Mouse (Mus musculus): ENCODE data around the gene Pbx3.

Gene Pbx3

DNA sequence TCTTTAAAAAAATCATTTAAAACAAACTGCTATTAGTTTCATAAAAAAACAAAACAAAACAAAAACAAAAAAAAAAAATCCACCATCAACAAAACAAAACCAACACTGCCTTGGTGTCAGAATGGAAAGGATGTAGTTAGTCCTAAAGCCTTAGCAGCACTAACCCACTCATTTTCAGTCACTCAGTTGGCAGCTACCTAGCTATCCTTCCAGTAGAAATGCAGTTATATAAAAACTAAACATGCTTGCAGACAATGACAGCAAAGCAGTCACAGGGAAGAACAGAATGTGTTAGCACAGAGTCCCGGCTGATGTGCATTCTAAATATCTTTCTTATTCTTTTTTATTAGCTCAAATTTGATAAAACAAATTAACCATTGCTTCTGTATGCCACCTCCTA, 160.5 kb downstream of the Pbx3 start:
- no peak for TF ChIP-seq GATA4 (IDR thresholded peaks at IDR 0.05; ENCODE audit: insufficient replicate concordance, low read length)

DNA sequence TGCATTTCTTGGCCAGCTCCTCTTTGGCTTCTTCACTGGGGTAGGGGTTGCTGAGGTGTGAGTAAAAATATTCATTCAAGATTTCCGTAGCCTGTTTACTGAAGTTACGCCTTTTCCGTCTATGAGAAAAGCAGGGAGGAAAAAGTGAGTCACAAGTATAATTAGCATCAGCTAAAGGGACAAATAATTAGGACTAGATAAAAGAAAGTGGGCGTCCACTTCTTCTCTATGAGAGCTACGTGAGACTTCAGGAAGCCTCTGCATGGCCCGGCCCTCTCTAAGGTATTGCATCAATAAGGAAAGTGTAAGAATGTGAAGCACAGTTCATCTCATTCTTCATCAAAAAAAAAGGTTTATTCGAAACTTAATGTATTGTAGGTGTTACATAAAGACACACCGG, 168.1 kb downstream of the Pbx3 start:
- no peak for TF ChIP-seq GATA4 (IDR thresholded peaks at IDR 0.05; ENCODE audit: insufficient replicate concordance, low read length)

DNA sequence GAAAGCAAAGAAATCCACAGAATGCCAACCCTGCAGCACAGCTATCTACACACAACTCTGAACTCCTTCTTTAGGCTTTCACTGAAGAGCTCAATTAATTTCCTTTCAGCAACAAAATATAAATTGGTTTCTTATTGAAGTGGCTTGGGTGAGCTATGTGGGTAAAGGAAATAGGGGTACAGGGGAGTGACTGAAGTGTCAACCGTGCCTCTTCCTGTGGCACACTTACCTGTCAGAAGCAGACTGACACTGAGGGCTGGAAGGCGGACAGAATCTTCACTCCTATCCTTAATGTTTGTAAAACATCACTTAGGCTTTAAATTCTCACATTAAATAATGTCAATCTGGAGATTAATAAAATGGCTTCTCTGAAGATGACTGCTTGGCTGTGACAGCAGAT, 168.6 kb downstream of the Pbx3 start:
- no peak for TF ChIP-seq GATA4 (IDR thresholded peaks at IDR 0.05; ENCODE audit: insufficient replicate concordance, low read length)

DNA sequence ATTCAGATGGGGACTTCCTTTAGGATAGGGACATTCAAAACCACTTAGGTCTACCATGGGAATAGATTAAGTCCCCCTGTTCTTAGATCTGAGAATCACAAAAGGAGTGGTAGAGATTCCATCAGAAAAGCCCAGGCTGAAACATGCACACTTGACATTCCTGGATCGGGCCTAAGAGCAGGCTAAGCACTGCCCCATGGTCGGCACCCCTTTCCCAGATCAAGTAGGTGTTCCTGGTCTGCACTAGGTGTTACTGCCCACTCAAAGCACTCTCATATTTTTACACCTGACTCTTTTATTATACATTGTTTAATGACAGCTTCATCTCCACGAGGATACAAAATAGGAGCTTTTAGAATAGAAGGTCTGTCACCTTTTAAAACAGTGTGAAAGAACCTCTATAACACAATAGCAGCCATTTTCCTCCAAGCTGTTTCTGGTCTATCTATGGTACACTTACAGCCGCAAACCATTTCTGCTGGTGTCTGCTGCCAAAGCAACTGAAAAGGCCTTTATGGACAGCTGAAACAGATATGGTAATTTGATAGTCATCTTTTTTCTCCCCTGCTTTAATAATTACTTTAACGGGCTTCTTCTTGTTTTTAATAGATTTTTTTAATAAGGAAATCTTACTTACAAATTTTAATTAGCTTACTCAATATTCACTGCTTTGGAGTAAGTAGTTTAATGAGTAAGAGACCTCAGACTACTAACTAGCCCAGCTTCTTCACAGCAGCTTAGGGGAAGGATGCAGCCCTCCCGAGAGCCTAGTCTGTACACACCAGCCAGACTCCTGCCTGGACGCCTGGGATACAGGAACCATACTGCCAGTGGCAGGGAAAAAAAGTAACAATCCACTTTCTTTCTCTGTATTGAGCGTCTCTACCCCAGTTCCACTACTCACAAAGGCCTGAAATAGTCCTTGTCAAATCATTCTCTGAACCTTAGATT, 178.8 kb downstream of the Pbx3 start:
- TF ChIP-seq GATA4 (IDR thresholded peaks at IDR 0.05; ENCODE audit: insufficient replicate concordance, low read length): no peak

DNA sequence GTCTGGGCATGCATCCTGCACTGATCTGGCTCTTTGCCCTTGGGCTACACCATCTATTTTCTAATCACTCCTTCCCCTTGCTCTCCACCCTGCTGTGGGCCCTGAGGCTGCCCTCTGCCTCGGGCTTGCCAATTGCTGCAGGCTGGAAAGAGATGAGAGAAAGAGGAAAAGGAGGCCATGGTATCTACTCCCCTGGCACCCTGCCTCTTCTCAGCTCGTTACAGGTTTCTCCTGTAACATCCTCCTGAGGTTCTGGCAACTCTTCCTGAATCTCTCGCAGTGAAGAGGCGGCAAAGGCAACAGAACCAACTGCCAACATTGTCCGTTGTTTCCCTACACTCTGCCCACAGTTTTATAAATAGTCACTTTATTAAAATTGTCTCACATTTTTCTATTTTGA, 179.7 kb downstream of the Pbx3 start:
- TF ChIP-seq GATA4 (IDR thresholded peaks at IDR 0.05; ENCODE audit: insufficient replicate concordance, low read length): no peak

DNA sequence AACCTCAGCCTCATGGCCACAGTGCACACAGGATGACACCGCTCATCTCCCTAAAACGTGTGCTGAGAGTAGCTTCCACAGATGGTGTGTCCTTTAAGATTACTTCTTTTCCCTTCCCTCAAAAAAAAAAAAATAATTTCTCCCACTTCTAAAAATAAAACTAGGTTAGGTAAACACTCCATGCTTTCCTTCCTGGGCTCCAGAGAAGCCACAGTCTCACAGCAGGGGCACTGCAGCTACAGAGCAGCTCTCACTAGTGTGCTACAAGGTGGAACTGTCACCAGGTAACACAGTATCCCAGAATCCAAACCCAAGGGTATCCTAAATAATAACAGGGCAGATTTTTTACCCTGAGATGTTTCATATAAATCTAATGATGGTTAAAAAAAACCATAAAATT, 185.6 kb downstream of the Pbx3 start:
- TF ChIP-seq GATA4 (IDR thresholded peaks at IDR 0.05; ENCODE audit: insufficient replicate concordance, low read length): no peak

DNA sequence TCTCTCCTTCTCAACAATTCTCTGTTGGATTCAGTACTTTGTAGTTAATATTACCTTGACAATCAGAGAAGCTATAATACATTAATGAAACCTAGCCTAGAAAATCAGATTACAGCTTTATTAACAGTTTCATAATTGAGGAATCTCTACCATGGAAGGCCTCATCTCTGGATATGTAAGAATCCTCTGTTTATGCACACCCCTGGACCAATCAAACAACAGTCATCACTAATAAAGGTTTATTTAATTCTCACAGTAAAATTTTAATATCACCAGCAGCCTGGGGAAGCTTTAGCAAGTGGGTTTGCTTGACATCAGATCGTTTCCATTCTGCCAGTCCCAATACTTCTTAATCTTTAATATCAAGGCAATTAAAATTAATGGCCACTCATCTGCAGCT, 191.3 kb downstream of the Pbx3 start:
- no peak for TF ChIP-seq GATA4 (IDR thresholded peaks at IDR 0.05; ENCODE audit: insufficient replicate concordance, low read length)

DNA sequence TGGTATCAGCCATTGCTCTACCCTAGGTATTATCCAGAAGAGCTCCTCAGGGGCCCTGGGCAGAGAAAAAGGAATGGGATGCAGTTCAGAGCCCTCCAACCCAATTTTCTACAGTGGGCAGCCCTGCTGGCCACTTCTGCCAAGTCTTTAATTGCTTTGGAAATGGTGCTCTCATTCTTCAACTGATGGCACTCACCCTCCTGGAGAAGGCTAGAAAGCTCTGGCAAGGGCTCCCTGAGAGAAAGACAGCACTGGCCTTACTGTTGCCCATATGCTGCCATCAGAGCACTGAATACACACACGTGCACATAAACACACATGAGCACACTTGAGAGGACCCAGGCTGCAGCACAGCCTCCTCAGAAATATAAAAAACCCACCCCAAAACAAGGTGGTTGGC, 193.6 kb downstream of the Pbx3 start:
- no peak for TF ChIP-seq GATA4 (IDR thresholded peaks at IDR 0.05; ENCODE audit: insufficient replicate concordance, low read length)

DNA sequence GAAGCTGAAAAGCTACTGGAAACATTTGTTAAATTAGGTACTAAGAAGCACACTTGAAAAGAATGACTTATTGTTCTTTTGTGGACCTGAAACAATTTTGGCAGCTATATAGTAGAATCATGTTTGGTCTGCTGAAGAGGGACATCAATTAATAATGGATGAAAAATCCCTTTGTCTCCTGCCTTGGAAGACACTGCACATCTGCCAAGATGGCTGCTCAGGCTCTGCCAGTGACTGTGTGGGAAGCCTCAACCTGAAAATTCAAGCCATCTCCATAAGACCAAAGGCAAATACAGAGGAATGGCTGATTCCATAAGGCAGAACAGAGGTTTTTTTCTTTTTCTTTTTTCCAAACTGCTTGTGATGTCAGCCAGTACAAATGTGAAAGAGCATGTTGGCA, 194.3 kb downstream of the Pbx3 start:
- no peak for TF ChIP-seq GATA4 (IDR thresholded peaks at IDR 0.05; ENCODE audit: insufficient replicate concordance, low read length)

DNA sequence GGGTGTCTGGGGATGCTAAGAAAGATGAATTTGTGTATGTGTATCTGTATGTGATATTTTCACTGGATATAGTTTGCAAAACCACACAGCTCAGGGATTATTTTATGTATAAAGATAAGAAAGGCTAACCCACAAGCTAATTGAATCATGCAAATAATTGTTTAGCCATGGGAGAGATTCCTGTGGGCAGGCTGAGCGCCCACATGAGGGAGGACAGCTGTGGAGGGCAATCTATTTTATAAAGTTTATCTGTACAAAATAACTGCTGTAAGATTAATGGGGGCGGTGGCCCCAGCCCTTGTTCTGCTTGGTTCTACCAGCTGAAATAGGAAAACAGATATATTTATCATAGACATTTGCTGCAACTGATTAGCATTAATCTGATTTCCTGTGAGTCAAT, 202.5 kb downstream of the Pbx3 start:
- TF ChIP-seq GATA4 (IDR thresholded peaks at IDR 0.05; ENCODE audit: insufficient replicate concordance, low read length): no peak

DNA sequence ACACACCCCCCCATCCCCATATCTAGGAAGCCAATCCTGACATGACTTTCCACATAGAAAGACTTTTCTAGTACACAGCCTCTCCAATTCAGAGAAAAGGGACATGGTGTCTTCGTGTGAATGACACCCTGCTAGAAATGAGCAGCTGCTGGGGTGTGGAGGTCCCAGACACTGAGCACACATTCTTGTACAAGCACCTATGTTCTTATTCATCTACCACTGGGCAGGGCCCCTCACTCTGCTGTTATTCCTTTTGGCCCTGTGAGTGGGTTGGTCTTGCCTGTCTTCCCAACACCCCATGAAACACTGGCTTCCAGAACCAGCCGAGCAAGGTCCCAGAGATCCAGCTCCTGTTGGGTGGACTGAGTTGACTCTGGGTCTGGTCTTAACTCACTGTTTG, 203.3 kb downstream of the Pbx3 start:
- TF ChIP-seq GATA4 (IDR thresholded peaks at IDR 0.05; ENCODE audit: insufficient replicate concordance, low read length): no peak

DNA sequence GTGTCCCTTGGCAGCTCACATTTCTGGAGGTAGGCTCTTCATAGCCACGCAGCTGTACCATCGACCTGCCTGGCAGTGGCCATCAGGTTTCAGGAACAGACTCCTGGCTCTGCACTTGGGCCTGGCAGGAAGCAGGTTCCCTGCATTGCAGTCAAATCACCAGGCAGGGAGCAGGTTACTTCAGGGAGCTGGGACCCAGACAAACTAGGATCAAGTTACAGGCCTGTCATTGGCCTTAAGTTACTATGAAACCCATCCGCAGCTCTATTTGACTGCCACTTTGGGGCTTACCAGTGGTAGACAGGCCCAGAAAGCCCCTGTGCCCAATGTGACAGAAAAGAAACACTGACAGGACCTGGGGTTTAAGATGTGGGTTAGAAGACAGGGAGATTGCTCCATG, 204.8 kb downstream of the Pbx3 start:
- TF ChIP-seq GATA4 (IDR thresholded peaks at IDR 0.05; ENCODE audit: insufficient replicate concordance, low read length): no peak

DNA sequence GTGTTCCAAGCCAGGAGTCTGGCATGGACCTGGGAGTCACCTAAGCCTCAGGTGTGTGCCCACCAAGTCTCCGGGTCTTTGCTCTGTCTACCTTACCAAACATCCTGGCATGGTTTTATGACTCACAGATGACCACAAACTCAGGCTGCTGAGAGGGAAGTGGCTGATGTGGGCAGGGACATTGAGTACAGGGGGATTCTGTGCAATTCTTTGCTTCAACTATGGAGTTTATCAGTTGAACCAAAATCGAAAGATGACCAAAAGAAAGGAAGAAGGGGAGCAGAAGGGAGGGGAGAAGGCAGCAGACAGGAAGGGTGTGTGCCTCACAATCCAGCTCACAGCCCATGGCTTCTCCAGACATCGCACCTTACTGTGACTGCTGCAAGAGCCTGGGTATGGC, 210.5 kb downstream of the Pbx3 start:
- TF ChIP-seq GATA4 (IDR thresholded peaks at IDR 0.05; ENCODE audit: insufficient replicate concordance, low read length): no peak

DNA sequence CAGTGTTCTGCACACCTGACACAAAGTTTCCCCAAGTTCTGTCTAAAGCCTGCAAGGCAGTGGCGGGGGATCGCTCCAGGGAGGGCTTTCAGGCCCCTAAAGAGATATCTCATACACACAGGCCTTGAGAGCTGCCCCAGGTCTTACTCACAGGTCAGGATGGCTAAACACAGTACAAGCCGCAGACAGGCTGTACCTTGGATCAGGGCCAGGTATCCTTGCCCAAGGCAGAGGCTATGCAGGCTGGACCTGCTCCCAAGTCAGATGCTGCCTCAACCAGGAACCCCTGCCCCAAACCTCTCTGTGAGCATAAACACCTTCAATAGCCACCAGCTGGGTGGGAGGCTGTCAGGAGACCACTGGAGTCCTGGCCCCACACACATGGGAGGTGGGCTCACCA, 215.2 kb downstream of the Pbx3 start:
- no peak for TF ChIP-seq GATA4 (IDR thresholded peaks at IDR 0.05; ENCODE audit: insufficient replicate concordance, low read length)

DNA sequence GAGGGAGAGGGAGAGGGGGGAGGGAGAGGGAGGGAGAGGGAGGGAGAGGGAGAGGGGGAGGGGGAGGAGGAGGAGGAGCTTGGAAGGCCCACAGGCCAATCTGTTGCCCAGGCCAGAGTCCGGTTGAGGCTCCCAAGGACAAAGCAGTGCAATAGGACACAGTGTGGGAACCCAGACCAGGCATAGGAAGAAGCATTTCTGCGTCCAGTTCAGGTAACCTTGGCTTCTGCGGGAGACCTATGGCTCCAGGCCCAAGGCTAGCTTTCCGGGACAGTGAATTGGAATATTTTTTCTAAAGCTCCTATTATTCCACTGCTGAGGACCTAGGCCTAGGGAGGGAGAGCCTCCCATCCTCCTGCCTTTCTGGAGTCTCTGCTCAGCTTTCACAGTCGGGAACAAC, 218.1 kb downstream of the Pbx3 start:
- no peak for TF ChIP-seq GATA4 (IDR thresholded peaks at IDR 0.05; ENCODE audit: insufficient replicate concordance, low read length)

DNA sequence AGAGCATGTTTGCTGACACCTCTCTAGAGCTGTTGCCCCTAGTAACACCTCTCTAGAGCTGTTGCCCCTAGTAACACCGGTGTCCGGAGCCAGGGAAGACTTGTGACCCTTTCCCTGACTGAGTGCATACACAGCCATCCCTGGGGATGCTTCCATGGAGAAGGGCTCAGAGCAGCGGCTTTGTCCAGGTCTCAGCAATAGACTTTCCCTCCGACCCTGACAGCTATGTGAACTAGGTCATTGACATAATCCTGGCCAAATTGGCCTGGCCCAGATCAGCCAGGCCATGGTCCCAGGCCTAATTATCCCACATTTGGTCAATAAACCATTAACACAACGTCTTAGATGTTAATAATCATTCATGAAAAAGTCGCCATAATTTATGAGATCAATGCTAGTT, 219.6 kb downstream of the Pbx3 start:
- TF ChIP-seq GATA4 (IDR thresholded peaks at IDR 0.05; ENCODE audit: insufficient replicate concordance, low read length): no peak

DNA sequence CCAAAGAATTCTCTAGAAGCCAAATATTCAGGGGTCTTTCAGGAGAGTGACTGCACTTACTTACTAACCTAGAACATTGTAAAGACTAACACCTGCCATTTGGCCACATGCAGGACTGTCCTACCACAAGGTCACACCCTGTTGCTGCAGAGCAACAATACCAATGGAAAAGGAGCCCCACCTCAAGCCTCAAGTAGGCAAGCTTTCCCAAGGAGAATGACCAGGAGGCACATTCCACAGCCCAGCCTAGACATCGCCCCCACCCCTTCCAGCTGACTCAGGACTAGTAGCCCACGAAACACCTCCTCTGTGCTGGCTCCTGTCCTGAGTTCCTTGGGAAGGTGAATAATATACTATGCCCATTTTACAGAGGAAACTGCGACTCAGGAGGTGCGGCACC, 222.4 kb downstream of the Pbx3 start:
- no peak for TF ChIP-seq GATA4 (IDR thresholded peaks at IDR 0.05; ENCODE audit: insufficient replicate concordance, low read length)
